Mouse (Mus musculus) kidney, adult 11 months (tissue): ENCODE results near the gene Rps17.

Experiments used
- DNase-seq: peaks from one replicate; pipeline ENCODE4 v3.0.0; 2022

Rps17 gene

GRCm38 (mm10) chr7:81330767-81331166, 14.3 kb downstream of the Rps17 start:
- DNase-seq, result no peak

- no peak for DNase-seq
Measured at GRCm38 (mm10) chr7:81327661-81328060, 17.4 kb downstream of the Rps17 start.

- no peak for DNase-seq
Measured at GRCm38 (mm10) chr7:81326859-81327258, 18.2 kb downstream of the Rps17 start.

- DNase-seq, result no peak
Measured at GRCm38 (mm10) chr7:81326043-81326442, 19.0 kb downstream of the Rps17 start.

GRCm38 (mm10) chr7:81321776-81322175, 23.3 kb downstream of the Rps17 start:
- DNase-seq, result no peak

GRCm38 (mm10) chr7:81319749-81320148, 25.3 kb downstream of the Rps17 start:
- no peak for DNase-seq

- no peak for DNase-seq
Measured at GRCm38 (mm10) chr7:81315583-81315982, 29.5 kb downstream of the Rps17 start.

- no peak for DNase-seq
Measured at GRCm38 (mm10) chr7:81311581-81311980, 33.5 kb downstream of the Rps17 start.

- no peak for DNase-seq
Measured at GRCm38 (mm10) chr7:81311130-81311529, 33.9 kb downstream of the Rps17 start.

GRCm38 (mm10) chr7:81309247-81309646, 35.8 kb downstream of the Rps17 start:
- DNase-seq, result no peak

- DNase-seq, result no peak
Measured at GRCm38 (mm10) chr7:81307735-81308134, 37.3 kb downstream of the Rps17 start.

- DNase-seq, result no peak
Measured at GRCm38 (mm10) chr7:81304675-81305074, 40.4 kb downstream of the Rps17 start.

GRCm38 (mm10) chr7:81304100-81304499, 41.0 kb downstream of the Rps17 start:
- peak; percentile 34 for DNase-seq

- peak; percentile 71 for DNase-seq
Measured at GRCm38 (mm10) chr7:81303682-81304081, 41.4 kb downstream of the Rps17 start.

GRCm38 (mm10) chr7:81301323-81301722, 43.7 kb downstream of the Rps17 start:
- no peak for DNase-seq

GRCm38 (mm10) chr7:81298206-81298605, 46.8 kb downstream of the Rps17 start:
- DNase-seq, result no peak

- DNase-seq, result no peak
Measured at GRCm38 (mm10) chr7:81295169-81295568, 49.9 kb downstream of the Rps17 start.
